Mouse (Mus musculus): ENCODE measurements at regions not wholly inside any gene's neighbourhood (a gene's known extent, or its start where the extent isn't known, plus 50 kb on each side); places are given as distances from the start of the nearest gene placed in this dataset.

- DNase-seq = no peak
These were observed 118.4 kb upstream of the Lhcgr start for GRCm38 (mm10) chr17:88910144-88910543.

DNA sequence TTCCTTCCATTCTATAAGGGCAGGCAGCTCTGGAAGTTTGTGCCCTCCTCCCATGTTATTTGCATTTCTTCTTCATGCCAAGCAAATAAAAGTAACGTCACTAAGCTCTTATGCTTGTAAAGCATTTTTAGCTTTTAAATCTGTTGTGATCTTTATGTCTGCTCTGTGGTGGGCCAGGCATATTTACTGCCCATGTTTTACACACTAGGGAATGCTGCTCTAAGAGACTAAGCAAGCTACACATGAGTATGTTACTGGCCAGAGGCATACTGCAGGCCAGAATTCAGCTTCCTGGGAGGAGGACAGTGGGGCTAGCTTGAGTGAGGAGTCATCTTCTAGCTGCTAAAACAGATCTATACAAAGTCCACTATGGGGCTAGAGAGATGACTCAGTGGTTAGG lies 110.0 kb upstream of the Lhcgr start:
- no peak for DNase-seq

- DNase-seq = no peak
These were observed 109.1 kb upstream of the Lhcgr start for GRCm38 (mm10) chr17:88900904-88901303.

DNA sequence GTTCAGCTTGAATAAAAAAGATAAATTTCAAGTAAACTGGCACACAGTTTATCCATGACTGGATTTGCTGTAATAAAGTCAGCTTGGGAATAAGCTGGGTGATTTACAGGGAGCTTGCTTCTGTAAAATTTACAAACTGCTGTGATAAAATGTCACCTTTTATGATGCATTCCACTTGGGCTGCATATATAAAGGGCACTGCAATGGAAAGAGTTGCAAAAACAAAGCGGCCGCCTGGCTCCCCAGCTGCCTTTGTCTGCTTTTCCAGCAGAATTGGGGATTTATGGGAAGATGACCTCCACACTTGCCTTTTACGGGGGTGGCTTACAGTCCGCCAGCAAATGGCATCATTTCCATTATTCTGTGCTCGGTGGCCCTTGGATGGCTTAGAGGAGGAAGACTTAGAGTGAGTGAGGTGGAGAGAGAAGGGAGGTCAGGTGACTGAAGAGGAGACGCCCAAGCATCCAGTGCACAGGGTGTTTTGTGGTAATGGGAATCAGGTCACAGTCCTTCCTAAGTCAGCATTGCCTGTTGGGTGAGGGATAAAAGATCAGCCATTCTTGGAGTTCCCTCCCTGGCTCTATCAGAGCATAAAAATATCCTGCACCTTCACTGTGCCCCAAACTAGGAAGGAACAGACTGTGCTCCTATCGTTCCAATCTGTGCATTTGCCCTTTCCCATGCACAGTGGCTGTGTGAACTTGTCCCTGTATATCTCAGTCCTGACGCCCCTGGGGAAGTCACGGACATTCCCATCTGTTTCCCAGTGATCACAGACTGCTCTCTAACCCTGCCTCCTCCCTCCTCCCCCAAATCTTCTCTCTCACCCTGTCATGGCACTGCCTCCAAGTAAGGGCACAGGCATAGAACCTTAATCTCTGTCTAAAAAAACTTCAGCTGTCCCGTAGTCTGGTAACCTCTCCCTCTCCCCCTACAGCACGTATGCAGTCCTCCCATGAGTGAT lies 107.2 kb upstream of the Lhcgr start:
- no peak for DNase-seq

- no peak for DNase-seq
These were observed 101.7 kb upstream of the Lhcgr start for GRCm38 (mm10) chr17:88893451-88893850.

DNA sequence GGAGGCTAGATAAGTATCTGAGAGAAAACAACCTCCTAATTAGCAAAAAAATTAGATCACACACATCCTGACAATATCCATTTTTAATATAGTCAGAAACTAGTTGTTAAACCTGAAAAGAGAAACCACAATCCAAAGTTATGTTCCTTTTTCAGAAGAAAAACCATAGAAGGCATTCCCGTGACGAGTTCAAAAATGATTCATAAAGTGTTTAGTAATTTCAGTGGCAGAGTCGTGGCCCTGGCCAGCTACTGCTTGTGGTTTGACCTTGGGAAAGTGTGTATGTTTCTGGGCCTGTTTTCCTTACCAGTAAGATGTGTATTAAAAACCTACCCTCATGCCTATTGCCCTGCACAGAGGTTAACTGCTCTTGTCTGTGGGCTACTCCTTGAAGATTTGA lies 93.7 kb upstream of the Lhcgr start:
- DNase-seq = no peak

DNA sequence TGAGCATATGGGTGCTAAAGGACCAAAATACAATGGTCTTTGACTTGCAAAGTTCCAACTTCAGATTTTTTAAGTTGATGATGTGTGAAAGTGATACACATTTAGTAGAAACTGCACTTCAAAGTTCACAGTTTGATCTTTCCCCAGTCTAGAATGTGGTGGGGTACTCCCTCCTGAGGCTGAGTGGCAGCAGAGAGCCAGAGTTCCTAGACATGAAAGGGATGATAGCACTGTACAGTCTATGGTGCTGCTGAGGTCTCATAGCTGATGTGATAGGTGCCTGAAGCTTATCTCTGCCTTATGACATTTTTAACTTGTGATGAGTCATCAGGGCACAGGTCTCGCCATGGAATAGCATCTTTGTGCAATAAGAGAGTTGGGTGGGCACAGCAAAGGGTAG lies 87.9 kb upstream of the Lhcgr start:
- DNase-seq = no peak

- DNase-seq = no peak
These were observed 78.7 kb upstream of the Lhcgr start for GRCm38 (mm10) chr17:88870342-88870985.

- no peak for DNase-seq
These were observed 72.8 kb upstream of the Lhcgr start for GRCm38 (mm10) chr17:88864631-88865030.

- DNase-seq = no peak
These were observed 72.4 kb upstream of the Lhcgr start for GRCm38 (mm10) chr17:88864214-88864613.

DNA sequence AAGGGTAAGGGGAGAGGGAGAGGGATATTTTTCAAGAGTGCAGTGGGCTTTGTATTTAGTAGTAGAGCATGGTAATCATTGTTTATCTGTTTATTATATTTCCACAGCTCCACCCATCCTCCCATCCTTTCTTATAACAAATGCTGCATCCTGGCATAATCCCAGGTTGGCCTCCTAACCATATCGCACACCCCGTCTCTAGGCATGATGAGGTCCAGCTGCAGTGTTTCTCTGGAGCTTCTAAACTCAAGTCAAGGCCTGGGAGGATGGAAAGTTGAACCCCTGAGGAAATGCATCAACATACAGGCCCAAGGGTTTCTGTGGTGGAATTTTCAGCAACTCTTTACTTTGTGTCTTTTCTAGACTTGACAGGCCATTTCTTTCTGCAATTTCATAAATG lies 69.3 kb upstream of the Lhcgr start:
- no peak for DNase-seq

DNA sequence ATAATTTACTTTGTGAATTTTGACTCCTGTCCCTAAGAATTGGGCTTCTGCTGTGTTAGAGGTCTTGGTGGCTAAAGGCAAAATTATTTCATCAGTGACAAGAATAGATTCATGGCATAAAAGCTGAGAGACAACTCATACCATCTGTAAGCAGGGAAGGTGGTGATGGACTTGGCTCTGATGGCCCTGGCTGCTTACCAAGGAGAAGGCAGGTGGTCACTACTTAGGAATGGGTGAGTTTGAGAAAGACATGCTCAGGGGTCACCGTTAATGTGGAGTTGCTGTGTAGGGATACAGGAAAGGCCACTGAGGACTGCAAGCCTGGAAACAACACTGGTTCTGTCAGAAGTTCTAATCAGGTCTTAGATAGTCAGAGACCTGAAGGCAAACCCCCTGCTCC lies 68.8 kb upstream of the Lhcgr start:
- no peak for DNase-seq

DNA sequence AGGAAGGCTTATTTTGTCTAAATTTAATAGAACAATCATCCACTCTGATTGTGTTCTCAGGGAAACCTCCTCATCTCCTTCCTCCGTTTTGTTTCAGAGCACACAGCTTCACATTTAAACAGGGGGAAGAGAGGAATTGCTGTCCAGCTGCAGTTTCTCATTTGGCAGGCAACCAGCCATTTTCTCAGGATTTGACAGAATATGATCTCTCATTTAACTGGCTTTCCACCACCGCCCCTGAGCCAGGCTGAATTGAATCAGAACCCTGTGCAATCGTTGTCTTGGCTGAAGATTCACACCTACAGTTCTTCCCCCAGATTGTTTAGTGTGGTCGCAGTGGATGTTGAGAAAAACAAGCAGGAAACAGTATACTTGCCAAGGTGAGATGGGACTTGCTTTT lies 66.9 kb upstream of the Lhcgr start:
- DNase-seq = peak in 1 of 2 experiments; percentile 5

- DNase-seq = no peak
These were observed 55.5 kb upstream of the Lhcgr start for GRCm38 (mm10) chr17:88847255-88847654.

DNA sequence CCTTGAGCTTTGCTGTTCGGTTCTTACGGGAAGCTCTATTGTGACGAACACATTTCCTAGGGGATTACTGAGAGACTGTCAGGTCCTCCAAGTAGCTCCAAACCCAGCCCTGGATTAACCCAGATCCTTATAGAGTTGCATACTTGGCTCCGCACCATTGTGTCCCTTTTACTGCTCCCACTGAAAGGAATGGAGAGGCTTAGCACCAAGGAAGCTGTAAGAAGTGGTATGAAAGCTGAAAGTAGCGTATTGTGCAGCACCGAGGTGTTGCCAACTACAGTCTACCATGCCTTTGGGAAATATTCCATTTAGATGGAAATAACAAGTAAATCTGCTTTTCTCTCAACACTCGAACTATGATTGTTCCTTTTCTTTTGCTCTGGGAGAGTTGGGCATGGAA lies 53.5 kb upstream of the Lhcgr start:
- no peak for DNase-seq

Data from lung, adult 18-20 months (tissue).